Mouse (Mus musculus): ENCODE data around the gene Zfp3. TPM values are rescaled to one million over a fixed set of nuclear protein-coding genes. Genes with fewer than 3 reads are reported as not detected.
A peak's percentile ranks its signal among the peaks of the same experiment; 100 is the strongest.
"Not testable (repeated sequence)": the region's sequence is repeated elsewhere in the genome, so short reads cannot be mapped to it uniquely, and the experiment has no call there.

The Zfp3 gene
- polyA plus RNA-seq, 1 experiment, result 0.72 TPM

DNA sequence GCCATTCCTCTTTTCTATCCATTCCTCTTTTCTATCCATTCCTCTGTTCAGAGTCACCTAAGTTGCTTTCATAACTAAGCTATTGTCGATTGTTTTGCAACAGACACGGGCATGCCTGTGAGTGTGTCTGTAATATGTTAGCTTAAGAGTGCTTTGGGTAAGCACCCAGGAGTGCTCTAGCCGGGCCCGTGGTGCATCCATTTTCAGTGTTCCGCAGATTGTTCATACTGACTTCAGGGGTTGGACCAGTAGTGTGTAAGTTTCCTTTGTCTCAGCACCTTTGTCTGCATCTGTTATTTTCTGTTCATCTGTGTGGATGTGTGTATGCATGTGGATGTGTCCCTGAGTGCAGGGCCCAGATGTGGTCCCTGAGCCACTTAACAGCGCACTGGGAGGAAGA, 13.6 kb downstream of the Zfp3 start:
- H3K4me1 ChIP-seq (ENCODE audit: control insufficient read depth, insufficient read depth, insufficient read length, low read length), result peaks cover 5% of the 10 kb centered on the region
- H3K27ac ChIP-seq (ENCODE audit: insufficient read depth, low read depth, low read length), result no peak overlapping the region
- TF ChIP-seq POLR2A (IDR thresholded peaks at IDR 0.05; ENCODE audit: low read depth, low read length), result no peak
- TF ChIP-seq CTCF (IDR thresholded peaks at IDR 0.05; ENCODE audit: extremely low read depth, insufficient read length, insufficient replicate concordance, low read depth, low read length), result no peak
- H3K27me3 ChIP-seq (ENCODE audit: control insufficient read depth, insufficient read depth, low read length), result no peaks in the 10 kb centered on the region
- WGBS, result 56% methylated on average over 6 of the region's 6 CpGs
- H3K4me3 ChIP-seq (ENCODE audit: low read depth, low read length), result no peak overlapping the region
- H3K36me3 ChIP-seq (ENCODE audit: control insufficient read depth, insufficient read depth, low read length), result peaks cover 3% of the 10 kb centered on the region

GRCm38 (mm10) chr11:70778058-70778457, 14.0 kb downstream of the Zfp3 start:
- WGBS, result 20% methylated on average over 6 of the region's 6 CpGs
- peak; percentile 19; the same call in 1 of the 2 replicates for TF ChIP-seq CTCF (IDR thresholded peaks at IDR 0.05; ENCODE audit: extremely low read depth, insufficient read length, insufficient replicate concordance, low read depth, low read length)
- not testable (repeated sequence) for H3K27ac ChIP-seq (ENCODE audit: insufficient read depth, low read depth, low read length); H3K27me3 ChIP-seq (ENCODE audit: control insufficient read depth, insufficient read depth, low read length); H3K4me1 ChIP-seq (ENCODE audit: control insufficient read depth, insufficient read depth, insufficient read length, low read length); H3K36me3 ChIP-seq (ENCODE audit: control insufficient read depth, insufficient read depth, low read length); H3K4me3 ChIP-seq (ENCODE audit: low read depth, low read length)

DNA sequence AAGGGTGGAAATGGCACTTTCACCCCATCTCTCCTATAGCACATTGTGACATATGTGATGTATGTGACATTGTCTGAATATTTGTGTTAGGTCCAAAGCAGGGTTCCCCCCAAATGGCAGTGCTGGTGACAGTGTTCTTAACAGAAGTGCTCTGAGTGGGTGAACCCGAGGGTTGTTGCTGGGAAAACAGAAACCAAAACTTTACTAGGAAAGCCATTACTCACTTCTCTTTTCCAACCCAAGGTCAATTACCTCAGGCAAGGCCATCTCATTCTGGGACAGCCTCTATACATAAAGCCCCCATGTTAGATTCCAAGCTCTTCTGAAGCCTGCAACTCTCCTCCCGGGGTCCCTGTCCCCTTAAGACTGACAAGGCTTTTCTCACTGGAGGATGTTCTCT, 21.9 kb downstream of the Zfp3 start:
- TF ChIP-seq CTCF (IDR thresholded peaks at IDR 0.05; ENCODE audit: extremely low read depth, insufficient read length, insufficient replicate concordance, low read depth, low read length) (no peak), POLR2A (IDR thresholded peaks at IDR 0.05; ENCODE audit: low read depth, low read length) (no peak)
- Histone ChIP-seq H3K27me3 (ENCODE audit: control insufficient read depth, insufficient read depth, low read length) (no peaks in the 10 kb centered on the region), H3K36me3 (ENCODE audit: control insufficient read depth, insufficient read depth, low read length) (no peaks in the 10 kb centered on the region), H3K4me1 (ENCODE audit: control insufficient read depth, insufficient read depth, insufficient read length, low read length) (no peaks in the 10 kb centered on the region; the same call in 1 of the 2 replicates), H3K27ac (ENCODE audit: insufficient read depth, low read depth, low read length) (no peak overlapping the region), H3K4me3 (ENCODE audit: low read depth, low read length) (no peak overlapping the region)
- 36% methylated on average over 2 of the region's 2 CpGs for WGBS

DNA sequence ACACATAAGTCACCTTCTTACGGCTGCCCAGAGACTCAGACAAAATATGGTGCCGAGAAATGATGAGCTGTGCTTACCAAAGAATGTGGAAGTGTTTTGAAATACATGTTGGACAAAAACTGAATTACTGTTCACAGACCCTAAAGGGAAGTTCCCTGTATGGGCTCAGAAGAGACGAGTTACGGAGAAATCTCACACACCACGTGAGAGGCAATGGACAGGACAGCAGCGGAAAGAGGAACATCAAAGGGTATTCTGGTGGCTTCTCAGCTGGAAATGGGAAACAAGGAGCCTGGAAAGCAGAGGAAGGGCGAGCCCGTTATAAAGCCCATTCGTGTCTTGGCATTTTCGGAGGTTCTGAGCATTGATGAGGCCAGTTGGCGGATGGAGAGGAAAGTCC, 23.0 kb downstream of the Zfp3 start:
- no peaks in the 10 kb centered on the region for H3K36me3 ChIP-seq (ENCODE audit: control insufficient read depth, insufficient read depth, low read length)
- 75% methylated on average over 11 of the region's 11 CpGs for WGBS
- no peaks in the 10 kb centered on the region for H3K27me3 ChIP-seq (ENCODE audit: control insufficient read depth, insufficient read depth, low read length)
- TF ChIP-seq CTCF (IDR thresholded peaks at IDR 0.05; ENCODE audit: extremely low read depth, insufficient read length, insufficient replicate concordance, low read depth, low read length) (no peak), POLR2A (IDR thresholded peaks at IDR 0.05; ENCODE audit: low read depth, low read length) (no peak)
- H3K27ac ChIP-seq (ENCODE audit: insufficient read depth, low read depth, low read length), result no peak overlapping the region
- H3K4me1 ChIP-seq (ENCODE audit: control insufficient read depth, insufficient read depth, insufficient read length, low read length), result no peaks in the 10 kb centered on the region; the same call in 1 of the 2 replicates
- no peak overlapping the region for H3K4me3 ChIP-seq (ENCODE audit: low read depth, low read length)

DNA sequence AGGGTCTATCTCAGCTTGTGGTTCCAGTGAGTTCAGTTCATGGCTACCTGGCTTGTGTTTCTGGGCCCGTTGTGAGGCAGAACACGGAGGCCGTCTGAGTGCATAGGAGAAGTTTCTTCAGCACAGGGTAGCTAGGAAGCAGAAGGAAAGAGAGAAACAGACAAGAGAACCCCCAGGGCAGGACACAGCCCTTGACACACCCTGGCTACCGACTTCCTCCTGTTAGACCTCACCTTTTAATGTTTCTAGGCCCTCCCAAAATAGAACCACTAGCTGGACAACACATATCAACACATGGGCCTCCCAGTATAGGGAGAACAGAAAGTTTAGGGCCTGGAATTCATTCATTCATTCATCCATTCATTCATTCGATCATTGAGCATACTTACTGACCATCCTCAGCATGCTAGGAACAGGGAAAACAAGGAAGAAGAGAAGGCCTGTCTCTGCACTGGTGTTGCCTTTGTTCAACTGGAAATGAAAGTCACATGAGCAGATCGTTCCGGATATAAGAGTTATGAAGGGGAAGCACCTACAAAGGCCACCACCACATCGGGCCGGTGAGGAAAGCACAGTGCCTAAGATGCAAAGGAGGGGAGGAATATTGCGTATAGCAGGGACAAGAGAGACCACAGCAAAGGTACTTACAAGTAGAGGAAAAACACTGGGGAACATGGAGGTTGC, 25.1 kb downstream of the Zfp3 start:
- WGBS, result 70% methylated on average over 10 of the region's 10 CpGs
- Histone ChIP-seq H3K4me1 (ENCODE audit: control insufficient read depth, insufficient read depth, insufficient read length, low read length) (no peaks in the 10 kb centered on the region; the same call in 1 of the 2 replicates), H3K36me3 (ENCODE audit: control insufficient read depth, insufficient read depth, low read length) (no peaks in the 10 kb centered on the region), H3K27me3 (ENCODE audit: control insufficient read depth, insufficient read depth, low read length) (no peaks in the 10 kb centered on the region), H3K4me3 (ENCODE audit: low read depth, low read length) (no peak overlapping the region), H3K27ac (ENCODE audit: insufficient read depth, low read depth, low read length) (no peak overlapping the region)
- TF ChIP-seq CTCF (IDR thresholded peaks at IDR 0.05; ENCODE audit: extremely low read depth, insufficient read length, insufficient replicate concordance, low read depth, low read length) (no peak), POLR2A (IDR thresholded peaks at IDR 0.05; ENCODE audit: low read depth, low read length) (no peak)

GRCm38 (mm10) chr11:70790426-70790825, 26.4 kb downstream of the Zfp3 start:
- 71% methylated on average over 2 of the region's 2 CpGs for WGBS
- H3K27ac ChIP-seq (ENCODE audit: insufficient read depth, low read depth, low read length), result no peak overlapping the region
- TF ChIP-seq CTCF (IDR thresholded peaks at IDR 0.05; ENCODE audit: extremely low read depth, insufficient read length, insufficient replicate concordance, low read depth, low read length), result no peak
- no peak for TF ChIP-seq POLR2A (IDR thresholded peaks at IDR 0.05; ENCODE audit: low read depth, low read length)

DNA sequence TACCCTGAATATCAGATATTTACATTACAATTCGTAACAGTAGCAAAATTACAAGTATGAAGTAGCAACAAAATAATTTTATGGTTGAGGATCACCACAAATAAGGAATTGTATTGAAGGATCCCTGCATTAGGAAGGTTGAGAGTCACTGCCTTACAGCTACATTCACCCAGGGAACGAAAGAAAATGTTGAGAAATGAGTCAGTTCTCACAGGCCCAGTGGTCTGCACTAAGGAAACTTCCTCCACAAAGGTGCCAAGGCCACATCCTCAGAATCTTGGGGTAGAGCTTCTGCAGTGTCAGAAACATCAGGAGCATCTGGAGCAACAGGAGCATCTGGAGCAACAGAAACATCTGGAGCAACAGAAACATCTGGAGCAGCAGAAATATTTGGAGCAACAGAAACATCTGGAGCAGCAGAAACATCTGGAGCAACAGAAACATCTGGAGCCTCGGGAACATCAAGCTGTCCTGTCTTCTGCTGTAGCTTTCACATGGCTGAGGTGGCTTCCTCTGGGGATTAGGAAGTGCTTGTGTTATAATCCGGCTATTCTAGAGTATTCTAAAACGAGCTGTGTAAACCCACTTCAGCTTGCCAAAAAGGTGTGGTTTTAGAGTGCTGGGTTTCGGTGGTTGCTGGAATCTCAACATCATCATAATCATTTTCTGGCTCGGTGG, 27.0 kb downstream of the Zfp3 start:
- no peaks in the 10 kb centered on the region; the same call in 1 of the 2 replicates for H3K4me1 ChIP-seq (ENCODE audit: control insufficient read depth, insufficient read depth, insufficient read length, low read length)
- no peak for TF ChIP-seq POLR2A (IDR thresholded peaks at IDR 0.05; ENCODE audit: low read depth, low read length)
- H3K27me3 ChIP-seq (ENCODE audit: control insufficient read depth, insufficient read depth, low read length), result no peaks in the 10 kb centered on the region
- no peaks in the 10 kb centered on the region for H3K36me3 ChIP-seq (ENCODE audit: control insufficient read depth, insufficient read depth, low read length)
- no peak overlapping the region for H3K4me3 ChIP-seq (ENCODE audit: low read depth, low read length)
- no peak overlapping the region for H3K27ac ChIP-seq (ENCODE audit: insufficient read depth, low read depth, low read length)
- WGBS, result 44% methylated on average over 7 of the region's 7 CpGs

More at GRCm38 (mm10) chr11:70790426-70790825, 26.4 kb downstream of the Zfp3 start:
- Histone ChIP-seq H3K4me3 (ENCODE audit: low read depth, low read length) (no peak overlapping the region), H3K27me3 (ENCODE audit: control insufficient read depth, insufficient read depth, low read length) (no peaks in the 10 kb centered on the region), H3K36me3 (ENCODE audit: control insufficient read depth, insufficient read depth, low read length) (no peaks in the 10 kb centered on the region), H3K4me1 (ENCODE audit: control insufficient read depth, insufficient read depth, insufficient read length, low read length) (no peaks in the 10 kb centered on the region; the same call in 1 of the 2 replicates)

All from small intestine, adult 2 months (tissue).